ENCODE assay signal across 24 mouse cellular contexts in genomic region chr16:55889451-55889850, GRCm38 (mm10). TPM values are rescaled to one million over a fixed set of nuclear protein-coding genes. Genes with fewer than 3 reads are reported as not detected.
DNase-seq lines count a peak whose midpoint lies in the region; ATAC-seq and TF ChIP-seq lines count a peak whose summit lies in the region.
"Had no signal": no experiment of that assay in that cellular context is flagged by ENCODE, and none has a peak within 500 bp of the region (broad histone marks: within the 10 kb centered on the region; RNA-seq: fewer than 3 reads in every experiment).

No protein-coding gene starts in this region.

- H3K27ac ChIP-seq in kidney, postnatal 0 days = no peak overlapping the region
- no peak overlapping the region for H3K27ac ChIP-seq in midbrain, postnatal 0 days (ENCODE audit: low read depth, low read length)
- no peak overlapping the region for H3K27ac ChIP-seq in midbrain, embryonic 16.5 days (ENCODE audit: low read length)
- no peak overlapping the region for H3K27ac ChIP-seq in stomach, postnatal 0 days (replicated peaks)
- no peak overlapping the region for H3K27ac ChIP-seq in gastrocnemius, adult 2 months
- H3K27ac ChIP-seq: embryonic facial prominence, embryonic 10.5 days; forebrain, embryonic 15.5 days; hindbrain, embryonic 13.5 days; liver, embryonic 12.5 days; lung, embryonic 15.5 days had no signal

- no peaks in the 10 kb centered on the region for H3K4me1 ChIP-seq in kidney, postnatal 0 days (replicated peaks; ENCODE audit: insufficient read depth, low read length)
- H3K4me1 ChIP-seq in midbrain, postnatal 0 days (ENCODE audit: insufficient read depth, low read length) = peaks cover 9% of the 10 kb centered on the region; the same call in 1 of the 2 replicates
- peaks cover 8% of the 10 kb centered on the region for H3K4me1 ChIP-seq in midbrain, embryonic 16.5 days (ENCODE audit: control insufficient read depth, insufficient read depth, low read length)
- no peaks in the 10 kb centered on the region for H3K4me1 ChIP-seq in stomach, postnatal 0 days (replicated peaks; ENCODE audit: control insufficient read depth, insufficient read depth)

- CTCF ChIA-PET in Patski (lab: Charles Lee) = no interaction called here

- H3K4me2 ChIP-seq in kidney, postnatal 0 days (ENCODE audit: low read length) = no peak overlapping the region
- no peak overlapping the region for H3K4me2 ChIP-seq in midbrain, postnatal 0 days (ENCODE audit: low read depth, low read length, poor library complexity, severe bottlenecking)
- no peak overlapping the region for H3K4me2 ChIP-seq in midbrain, embryonic 16.5 days (ENCODE audit: low read length)
- H3K4me2 ChIP-seq in stomach, postnatal 0 days (replicated peaks; ENCODE audit: low read depth) = no peak overlapping the region
- H3K4me2 ChIP-seq: forebrain, embryonic 15.5 days; hindbrain, embryonic 13.5 days; liver, embryonic 12.5 days; lung, embryonic 15.5 days had no signal

- in situ Hi-C loops in Patski (cut with MboI; ENCODE audit: low pct_unique_long_range_greater_than_20kb) = loop anchor here (25.0 kb wide), 1 partner anchor 1927 kb away; no protein-coding TSS in a partner anchor

- no peak for DNase-seq in kidney, postnatal 0 days (ENCODE audit: low spot score)
- no peak for DNase-seq in kidney, adult 11 months
- no peak for DNase-seq in midbrain, postnatal 0 days (ENCODE audit: low spot score)
- DNase-seq in Patski (ENCODE audit: low read depth, low spot score) = no peak
- no peak for DNase-seq in stomach, postnatal 0 days (ENCODE audit: low spot score)
- DNase-seq in gastrocnemius, adult 2 months = no peak
- DNase-seq in frontal cortex, adult 2 months (ENCODE audit: extremely low spot score in 1 of 2, low spot score in 1 of 2) = no peak
- DNase-seq: adrenal gland, postnatal 36 days; cerebellum, adult 9-11 months; gastrocnemius, postnatal 14 days; heart, adult 18-20 months; kidney, adult 9 months; kidney, postnatal 4 days; layer of hippocampus, adult 9-11 months; lung, postnatal 36 days; midbrain, embryonic 14.5 days had no signal

- H3K9me3 ChIP-seq in kidney, postnatal 0 days (replicated peaks; ENCODE audit: low read length) = no peaks in the 10 kb centered on the region
- H3K9me3 ChIP-seq in midbrain, postnatal 0 days (ENCODE audit: low read length) = no peaks in the 10 kb centered on the region
- no peaks in the 10 kb centered on the region for H3K9me3 ChIP-seq in midbrain, embryonic 16.5 days (replicated peaks; ENCODE audit: control insufficient read depth, low read length, poor library complexity, severe bottlenecking)
- no peaks in the 10 kb centered on the region for H3K9me3 ChIP-seq in stomach, postnatal 0 days (ENCODE audit: control insufficient read depth, low read length)
- H3K9me3 ChIP-seq: embryonic facial prominence, embryonic 10.5 days; forebrain, embryonic 15.5 days; G1E; hindbrain, embryonic 13.5 days; liver, embryonic 12.5 days; lung, embryonic 15.5 days had no signal

- H3K4me3 ChIP-seq in kidney, postnatal 0 days (replicated peaks; ENCODE audit: low read depth, low read length) = no peak overlapping the region
- H3K4me3 ChIP-seq in midbrain, postnatal 0 days (ENCODE audit: low read depth, low read length) = no peak overlapping the region
- H3K4me3 ChIP-seq in midbrain, embryonic 16.5 days (ENCODE audit: low read depth, low read length) = no peak overlapping the region
- no peak overlapping the region for H3K4me3 ChIP-seq in stomach, postnatal 0 days (ENCODE audit: low read depth, low read length)
- no peak overlapping the region for H3K4me3 ChIP-seq in gastrocnemius, adult 2 months
- H3K4me3 ChIP-seq: embryonic facial prominence, embryonic 10.5 days; forebrain, embryonic 15.5 days; hindbrain, embryonic 13.5 days; liver, embryonic 12.5 days; lung, embryonic 15.5 days had no signal

- peak; percentile 42 for TF ChIP-seq CTCF in kidney, postnatal 0 days (IDR thresholded peaks at IDR 0.05; ENCODE audit: low read depth)
- peak; percentile 24 for TF ChIP-seq CTCF in midbrain, postnatal 0 days (IDR thresholded peaks at IDR 0.05)
- TF ChIP-seq CTCF in Patski (IDR thresholded peaks at IDR 0.05) = peak; percentile 44
- peak; percentile 33 for TF ChIP-seq CTCF in stomach, postnatal 0 days (IDR thresholded peaks at IDR 0.05; ENCODE audit: low read depth)
- no peak; the same call in 1 of the 2 replicates for TF ChIP-seq CTCF in gastrocnemius, adult 2 months (IDR thresholded peaks at IDR 0.05)

- 83% methylated on average over 3 of the region's 3 CpGs for WGBS in kidney, postnatal 0 days
- 93% methylated on average over 3 of the region's 3 CpGs for WGBS in midbrain, postnatal 0 days
- WGBS in midbrain, embryonic 16.5 days = 93% methylated on average over 3 of the region's 3 CpGs
- WGBS in stomach, postnatal 0 days = 83% methylated on average over 3 of the region's 3 CpGs

- no peak for ATAC-seq in kidney, postnatal 0 days (replicated peaks; ENCODE audit: low FRiP score, low read depth)
- ATAC-seq in midbrain, postnatal 0 days (ENCODE audit: low FRiP score) = no peak
- no peak for ATAC-seq in midbrain, embryonic 16.5 days
- ATAC-seq in Patski = no peak
- no peak for ATAC-seq in stomach, postnatal 0 days (ENCODE audit: low FRiP score, low TSS enrichment)
- ATAC-seq: forebrain, embryonic 15.5 days; inflammation-experienced regulatory T-cells, adult 6 months; liver, embryonic 12.5 days had no signal

- no peak for TF ChIP-seq EP300 in stomach, postnatal 0 days (optimal IDR thresholded peaks at IDR 0.05)

- intact Hi-C loops in gastrocnemius, adult 2 months (cut with DNase I) = no loop called here

- POLR2A ChIA-PET in Patski (lab: Charles Lee) = no interaction called here

- no peak overlapping the region for H3K9ac ChIP-seq in kidney, postnatal 0 days (ENCODE audit: low read depth, low read length)
- no peak overlapping the region for H3K9ac ChIP-seq in midbrain, postnatal 0 days (replicated peaks; ENCODE audit: low read length, poor library complexity, severe bottlenecking)
- no peak overlapping the region for H3K9ac ChIP-seq in midbrain, embryonic 16.5 days (ENCODE audit: low read depth, low read length)
- H3K9ac ChIP-seq in stomach, postnatal 0 days (ENCODE audit: low read length) = no peak overlapping the region
- H3K9ac ChIP-seq: forebrain, embryonic 15.5 days; hindbrain, embryonic 13.5 days; liver, embryonic 12.5 days; lung, embryonic 15.5 days had no signal

- no peaks in the 10 kb centered on the region for H3K27me3 ChIP-seq in kidney, postnatal 0 days (ENCODE audit: insufficient read depth, low read length)
- no peaks in the 10 kb centered on the region for H3K27me3 ChIP-seq in midbrain, postnatal 0 days (ENCODE audit: insufficient read depth, low read length)
- H3K27me3 ChIP-seq in midbrain, embryonic 16.5 days (ENCODE audit: control insufficient read depth, insufficient read depth, low read depth, low read length) = no peaks in the 10 kb centered on the region
- H3K27me3 ChIP-seq in Patski = no peaks in the 10 kb centered on the region
- H3K27me3 ChIP-seq in stomach, postnatal 0 days (ENCODE audit: control insufficient read depth, insufficient read depth, low read length) = no peaks in the 10 kb centered on the region
- H3K27me3 ChIP-seq: forebrain, embryonic 15.5 days; hindbrain, embryonic 13.5 days; liver, embryonic 12.5 days; lung, embryonic 15.5 days had no signal

- no peaks in the 10 kb centered on the region for H3K36me3 ChIP-seq in kidney, postnatal 0 days (ENCODE audit: insufficient read depth, low read length)
- peaks cover 11% of the 10 kb centered on the region for H3K36me3 ChIP-seq in midbrain, postnatal 0 days (ENCODE audit: insufficient read depth, low read length)
- H3K36me3 ChIP-seq in midbrain, embryonic 16.5 days (ENCODE audit: control insufficient read depth, insufficient read depth, low read length) = peaks cover 14% of the 10 kb centered on the region; the same call in 1 of the 2 replicates
- H3K36me3 ChIP-seq in stomach, postnatal 0 days (ENCODE audit: control insufficient read depth, insufficient read depth, low read length) = no peaks in the 10 kb centered on the region

RNA-seq across cellular contexts. Expression of gene Nxpe3, which starts 5.6 kb away (rescaled TPM):
- 2.0 and 2.2 TPM in 2 replicates for polyA plus RNA-seq in kidney, postnatal 0 days (2015; fragmentation: Nextera tagmentation; extraction: Ambion mirVana)
- total RNA-seq in midbrain, postnatal 0 days (2014; rRNA removed) = 2.0 and 2.7 TPM in 2 replicates
- 0.77 and 1.1 TPM in 2 replicates for polyA plus RNA-seq in midbrain, postnatal 0 days (2015; fragmentation: Nextera tagmentation; extraction: Ambion mirVana)
- polyA plus RNA-seq in midbrain, embryonic 16.5 days (2015; fragmentation: Nextera tagmentation; extraction: Ambion mirVana) = 1.8 and 2.0 TPM in 2 replicates
- 3.5 TPM for polyA plus RNA-seq in Patski (2021)
- 0.11 and 0.16 TPM in 2 replicates for polyA plus RNA-seq in stomach, postnatal 0 days (2015; fragmentation: Nextera tagmentation; extraction: Ambion mirVana)
- under 1 TPM; 0.39 to 0.56 TPM for total RNA-seq in gastrocnemius, adult 2 months (2021)
- polyA plus RNA-seq in frontal cortex, adult 2 months (2012; rRNA removed) = 5.9 and 6.0 TPM in 2 replicates

RNA-seq across cellular contexts. Expression of gene Cep97, which starts 45.2 kb away (rescaled TPM):
- polyA plus RNA-seq in kidney, postnatal 0 days (2015; fragmentation: Nextera tagmentation; extraction: Ambion mirVana) = 8.2 and 8.5 TPM in 2 replicates
- 7.7 and 11.5 TPM in 2 replicates for total RNA-seq in midbrain, postnatal 0 days (2014; rRNA removed)
- polyA plus RNA-seq in midbrain, postnatal 0 days (2015; fragmentation: Nextera tagmentation; extraction: Ambion mirVana) = 6.1 and 6.8 TPM in 2 replicates
- polyA plus RNA-seq in midbrain, embryonic 16.5 days (2015; fragmentation: Nextera tagmentation; extraction: Ambion mirVana) = 12.1 and 12.2 TPM in 2 replicates
- polyA plus RNA-seq in Patski (2021) = 9.4 TPM
- 1.9 and 2.6 TPM in 2 replicates for polyA plus RNA-seq in stomach, postnatal 0 days (2015; fragmentation: Nextera tagmentation; extraction: Ambion mirVana)
- 1 to 10 TPM; 5.8 to 6.3 TPM for total RNA-seq in gastrocnemius, adult 2 months (2021)
- 8.6 and 8.7 TPM in 2 replicates for polyA plus RNA-seq in frontal cortex, adult 2 months (2012; rRNA removed)

RNA-seq across cellular contexts. Expression of gene Nfkbiz, which starts 50.8 kb away (rescaled TPM):
- 4.9 and 5.8 TPM in 2 replicates for polyA plus RNA-seq in kidney, postnatal 0 days (2015; fragmentation: Nextera tagmentation; extraction: Ambion mirVana)
- 2.6 and 3.2 TPM in 2 replicates for total RNA-seq in midbrain, postnatal 0 days (2014; rRNA removed)
- 0.96 and 1.3 TPM in 2 replicates for polyA plus RNA-seq in midbrain, postnatal 0 days (2015; fragmentation: Nextera tagmentation; extraction: Ambion mirVana)
- 1.1 and 1.3 TPM in 2 replicates for polyA plus RNA-seq in midbrain, embryonic 16.5 days (2015; fragmentation: Nextera tagmentation; extraction: Ambion mirVana)
- polyA plus RNA-seq in Patski (2021) = 94.5 TPM
- polyA plus RNA-seq in stomach, postnatal 0 days (2015; fragmentation: Nextera tagmentation; extraction: Ambion mirVana) = 9.0 and 9.1 TPM in 2 replicates
- 1 to 10 TPM; 1.1 TPM for total RNA-seq in gastrocnemius, adult 2 months (2021)
- polyA plus RNA-seq in frontal cortex, adult 2 months (2012; rRNA removed) = 5.1 and 5.4 TPM in 2 replicates
